Comparison of ENCODE assay signal across 8 mouse cellular contexts in the genomic region with DNA sequence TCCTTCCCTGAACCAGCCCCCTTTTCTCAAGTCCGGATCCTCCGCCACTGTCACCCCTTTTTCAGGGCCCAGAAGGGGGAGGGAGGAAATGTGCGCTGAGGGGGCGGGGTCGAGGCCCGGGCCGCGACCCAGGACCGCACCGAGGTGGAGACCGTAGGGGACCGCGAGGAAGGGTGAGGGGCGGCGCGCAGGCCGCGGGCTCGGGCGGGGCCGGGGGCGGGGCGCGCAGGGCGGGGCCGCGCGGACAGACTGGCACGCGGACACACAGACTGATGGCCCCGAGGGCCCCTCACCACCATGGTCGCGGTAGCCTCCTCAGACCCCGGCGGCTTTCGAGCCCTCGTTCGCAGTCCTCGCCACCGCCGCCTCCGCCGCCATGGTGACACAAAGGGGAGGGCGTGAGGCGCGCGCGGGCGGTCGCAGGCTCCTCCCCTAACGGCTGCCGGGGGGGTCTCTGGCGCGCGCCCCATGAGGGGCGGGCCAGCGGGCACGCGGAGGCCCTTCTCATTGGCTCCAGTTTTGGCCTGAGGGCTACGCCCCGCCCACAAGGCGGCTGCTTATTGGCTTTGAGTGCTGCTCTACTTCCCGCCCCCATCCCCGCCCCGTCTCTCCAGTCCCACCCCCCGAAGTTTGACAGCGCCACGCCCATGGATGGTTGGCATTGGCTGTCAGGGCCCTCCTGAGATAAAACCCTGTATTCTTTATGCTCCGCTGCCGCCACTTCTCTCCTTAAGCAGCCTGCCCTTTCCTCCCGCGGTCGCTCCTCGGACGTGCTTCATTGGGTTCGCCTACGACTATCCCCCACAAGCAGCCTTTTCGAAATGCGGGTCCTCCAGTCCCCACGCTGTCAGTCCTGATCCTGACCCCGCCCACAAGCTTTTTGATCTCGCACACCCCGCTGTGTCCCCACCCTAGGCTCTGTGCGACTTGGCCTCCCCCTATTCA. TPM values are rescaled to one million over a fixed set of nuclear protein-coding genes. Genes with fewer than 3 reads are reported as not detected.
A peak's percentile ranks its signal among the peaks of the same experiment; 100 is the strongest.
DNase-seq lines count a peak whose midpoint lies in the region; ATAC-seq lines count a peak whose summit lies in the region.

Arhgap33 (minus strand) TSS at position 428 of the 945 bp plus-strand sequence.

- peak within 1 kb of the TSS; percentile 75 for H3K4me3 ChIP-seq in forebrain, embryonic 10.5 days
- peak within 1 kb of the TSS; percentile 67 for H3K4me3 ChIP-seq in heart, embryonic 16.5 days (ENCODE audit: low read length)
- H3K4me3 ChIP-seq in liver, embryonic 15.5 days (replicated peaks): peak within 1 kb of the TSS; percentile 84
- H3K4me3 ChIP-seq in neural tube, embryonic 12.5 days: peak within 1 kb of the TSS; percentile 78

- H3K27me3 ChIP-seq in forebrain, embryonic 10.5 days (ENCODE audit: poor library complexity, severe bottlenecking): peaks cover 21% of the 10 kb centered on the region
- no peaks in the 10 kb centered on the region for H3K27me3 ChIP-seq in heart, embryonic 16.5 days (ENCODE audit: control insufficient read depth, insufficient read depth, low read length)
- H3K27me3 ChIP-seq in liver, embryonic 15.5 days: peaks cover 7% of the 10 kb centered on the region; the same call in 1 of the 2 replicates
- H3K27me3 ChIP-seq in neural tube, embryonic 12.5 days (replicated peaks): no peaks in the 10 kb centered on the region

- WGBS in forebrain, embryonic 10.5 days: under 1% methylated on average over 66 of the region's 84 CpGs
- WGBS in heart, embryonic 16.5 days: 0% methylated on average over 64 of the region's 84 CpGs
- whole genome bisulfite sequencing in liver, embryonic 15.5 days (ENCODE audit: insufficient replicate concordance): under 1% methylated on average over 84 of the region's 84 CpGs
- WGBS in neural tube, embryonic 12.5 days: under 1% methylated on average over 79 of the region's 84 CpGs

- H3K27ac ChIP-seq in forebrain, embryonic 10.5 days: peak within 1 kb of the TSS; percentile 97
- peak within 1 kb of the TSS; percentile 60 for H3K27ac ChIP-seq in heart, embryonic 16.5 days (ENCODE audit: low read length)
- peak within 1 kb of the TSS; percentile 85 for H3K27ac ChIP-seq in liver, embryonic 15.5 days (replicated peaks)
- H3K27ac ChIP-seq in neural tube, embryonic 12.5 days: peak within 1 kb of the TSS; percentile 77

- H3K4me2 ChIP-seq in heart, embryonic 16.5 days (ENCODE audit: low read depth, low read length): peak within 1 kb of the TSS; percentile 94
- H3K4me2 ChIP-seq in liver, embryonic 15.5 days: peak within 1 kb of the TSS; percentile 99
- H3K4me2 ChIP-seq in neural tube, embryonic 12.5 days (replicated peaks): peak within 1 kb of the TSS; percentile 81

- peak within 1 kb of the TSS; percentile 75 for H3K9ac ChIP-seq in heart, embryonic 16.5 days (ENCODE audit: low read length)
- H3K9ac ChIP-seq in liver, embryonic 15.5 days: peak within 1 kb of the TSS; percentile 79
- peak within 1 kb of the TSS; percentile 87 for H3K9ac ChIP-seq in neural tube, embryonic 12.5 days

- H3K9me3 ChIP-seq in forebrain, embryonic 10.5 days: no peaks in the 10 kb centered on the region
- H3K9me3 ChIP-seq in heart, embryonic 16.5 days (replicated peaks; ENCODE audit: control insufficient read depth, low read length): no peaks in the 10 kb centered on the region
- no peaks in the 10 kb centered on the region for H3K9me3 ChIP-seq in liver, embryonic 15.5 days (replicated peaks)
- H3K9me3 ChIP-seq in neural tube, embryonic 12.5 days: no peaks in the 10 kb centered on the region

- peak; percentile 85 to 90 for DNase-seq in CD8-positive naive resting alpha-beta T cell, adult 2 months (ENCODE audit: low read depth in 2 of 2, low spot score in 2 of 2)
- DNase-seq in c-Kit-positive CD71-negative TER-119-negative erythroid progenitor cells, embryonic 14.5 days (ENCODE audit: low read depth): peak; percentile 99
- peak; percentile 97 for DNase-seq in forebrain, embryonic 10.5 days (ENCODE audit: extremely low spot score, low spot score)
- DNase-seq in kidney, postnatal 36 days: peak; percentile 97
- DNase-seq in telencephalon, adult 2 months (ENCODE audit: low read depth, low spot score): peak; percentile 97

- H3K36me3 ChIP-seq in forebrain, embryonic 10.5 days (replicated peaks): peaks cover 49% of the 10 kb centered on the region
- peaks cover 6% of the 10 kb centered on the region for H3K36me3 ChIP-seq in heart, embryonic 16.5 days (ENCODE audit: control insufficient read depth, insufficient read depth)
- peaks cover 18% of the 10 kb centered on the region for H3K36me3 ChIP-seq in liver, embryonic 15.5 days (replicated peaks)
- peaks cover 43% of the 10 kb centered on the region for H3K36me3 ChIP-seq in neural tube, embryonic 12.5 days

- ATAC-seq in heart, embryonic 16.5 days (replicated peaks; ENCODE audit: extremely low read depth, insufficient read depth, low FRiP score): peak; percentile 92
- peak; percentile 95 for ATAC-seq in liver, embryonic 15.5 days (ENCODE audit: insufficient read depth)
- peak; percentile 89 for ATAC-seq in neural tube, embryonic 12.5 days (ENCODE audit: low FRiP score, low read depth)

- H3K4me1 ChIP-seq in forebrain, embryonic 10.5 days: peaks cover 43% of the 10 kb centered on the region
- peaks cover 23% of the 10 kb centered on the region for H3K4me1 ChIP-seq in heart, embryonic 16.5 days (ENCODE audit: control insufficient read depth, insufficient read depth, low read length)
- peaks cover 41% of the 10 kb centered on the region for H3K4me1 ChIP-seq in liver, embryonic 15.5 days (replicated peaks)
- peaks cover 33% of the 10 kb centered on the region for H3K4me1 ChIP-seq in neural tube, embryonic 12.5 days

RNA-seq across cellular contexts. Expression of gene Arhgap33, which starts in this region (rescaled TPM):
- polyA plus RNA-seq in forebrain, embryonic 10.5 days (2016; fragmentation: Nextera tagmentation; extraction: Ambion mirVana): 29.7 and 31.9 TPM in 2 replicates
- 7.3 and 8.2 TPM in 2 replicates for polyA plus RNA-seq in heart, embryonic 16.5 days (2015; fragmentation: Nextera tagmentation; extraction: Ambion mirVana)
- 2.6 and 3.0 TPM in 2 replicates for polyA plus RNA-seq in liver, embryonic 15.5 days (2015; fragmentation: Nextera tagmentation; extraction: Ambion mirVana)
- 78.3 and 90.0 TPM in 2 replicates for polyA plus RNA-seq in neural tube, embryonic 12.5 days (2016; fragmentation: Nextera tagmentation; extraction: Ambion mirVana)

Comparison
In these comparisons a context has a peak if more than half of its experiments do, and no peak if none do; other contexts are left out.
1. Peak in every context shown above with its lines: DNase-seq, ATAC-seq, H3K4me3 ChIP-seq and H3K27ac ChIP-seq.